ENCODE assay signal across 22 mouse cellular contexts in genomic region chr7:135483751-135484150, GRCm38 (mm10). TPM values are rescaled to one million over a fixed set of nuclear protein-coding genes. Genes with fewer than 3 reads are reported as not detected.
"Had no signal": no experiment of that assay in that cellular context is flagged by ENCODE, and none has a peak within 500 bp of the region (broad histone marks: within the 10 kb centered on the region; RNA-seq: fewer than 3 reads in every experiment).

No protein-coding gene starts in this region.

- H3K4me3 ChIP-seq: left cerebral cortex, adult 2 months; limb, embryonic 10.5 days; limb, embryonic 13.5 days; liver, embryonic 12.5 days; liver, embryonic 15.5 days; myocyte; neural tube, embryonic 13.5 days had no signal

- H3K9me3 ChIP-seq: limb, embryonic 10.5 days; limb, embryonic 13.5 days; liver, embryonic 12.5 days; liver, embryonic 15.5 days; neural tube, embryonic 13.5 days had no signal

- ATAC-seq: intestine, postnatal 0 days; liver, embryonic 12.5 days had no signal

- H3K4me2 ChIP-seq: limb, embryonic 13.5 days; liver, embryonic 12.5 days; liver, embryonic 15.5 days; neural tube, embryonic 13.5 days had no signal

- H3K9ac ChIP-seq: limb, embryonic 13.5 days; liver, embryonic 12.5 days; liver, embryonic 15.5 days; neural tube, embryonic 13.5 days had no signal

- DNase-seq: layer of hippocampus, postnatal 36 days; liver; lung, adult 18-20 months; midbrain, embryonic 14.5 days; right cerebral cortex, adult 18-20 months; right cerebral cortex, postnatal 14 days; right cerebral cortex, postnatal 4 days; thymus, adult 2 months; thymus, postnatal 14 days; thymus, postnatal 4 days had no signal

- H3K4me1 ChIP-seq: liver, embryonic 12.5 days; liver, embryonic 15.5 days had no signal

- H3K27ac ChIP-seq: kidney, postnatal 0 days; left cerebral cortex, adult 2 months; limb, embryonic 10.5 days; limb, embryonic 13.5 days; liver, embryonic 12.5 days; liver, embryonic 15.5 days; macrophage; neural tube, embryonic 13.5 days; stomach, postnatal 0 days had no signal

- H3K36me3 ChIP-seq: limb, embryonic 10.5 days; limb, embryonic 13.5 days; liver, embryonic 12.5 days; liver, embryonic 15.5 days; neural tube, embryonic 13.5 days had no signal

- H3K27me3 ChIP-seq: liver, embryonic 15.5 days had no signal

RNA-seq across cellular contexts. Expression of gene Clrn3, which starts 44.7 kb away (rescaled TPM):
- polyA plus RNA-seq: limb, embryonic 10.5 days; limb, embryonic 13.5 days; liver, embryonic 12.5 days; lung, embryonic 16.5 days; macrophage; midbrain, embryonic 14.5 days; myocyte; neural tube, embryonic 13.5 days had no signal
